Mouse (Mus musculus): ENCODE measurements at regions not wholly inside any gene's neighbourhood (a gene's known extent, or its start where the extent isn't known, plus 50 kb on each side); places are given as distances from the start of the nearest gene placed in this dataset.

DNA sequence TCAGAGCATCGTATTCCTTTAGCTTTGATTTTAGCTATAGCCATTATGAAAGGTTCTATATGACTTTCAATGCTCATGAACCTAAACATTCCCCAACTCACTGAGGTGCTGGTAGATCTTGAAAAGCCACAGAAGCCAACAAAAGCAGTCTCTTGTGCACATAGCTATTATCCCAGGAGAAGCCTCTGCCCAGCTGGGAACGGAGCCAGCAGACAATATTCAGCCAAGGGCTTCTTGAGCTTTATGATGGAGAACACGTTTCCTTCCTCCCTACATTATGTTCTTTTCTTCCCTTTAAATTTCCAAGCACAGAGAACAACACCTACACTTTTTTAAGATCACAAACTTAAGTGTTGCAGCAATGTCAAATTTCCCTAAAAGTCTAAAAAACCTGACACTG is 3321.1 kb upstream of the Gm7489 start:
- in situ Hi-C loops (cut with MboI; ENCODE audit: low sequenced_read_pairs in 2 of 2, unreplicated experiment in 2 of 2), result no loop called here
- no peak for DNase-seq (ENCODE audit: low read depth, low spot score)
- H3K36me3 ChIP-seq (ENCODE audit: control insufficient read depth, insufficient read depth, low read length, poor library complexity, severe bottlenecking), result no peaks in the 10 kb centered on the region
- no peak overlapping the region for H3K9ac ChIP-seq (ENCODE audit: insufficient read depth, low read depth, low read length, poor library complexity, severe bottlenecking)
- TF ChIP-seq ZNF384 (IDR thresholded peaks at IDR 0.05; ENCODE audit: low read depth, low read length) (no peak), HCFC1 (IDR thresholded peaks at IDR 0.05; ENCODE audit: borderline replicate concordance, insufficient read depth, low read length) (no peak), CHD2 (IDR thresholded peaks at IDR 0.05; ENCODE audit: low read depth, low read length) (no peak), MAFK (IDR thresholded peaks at IDR 0.05; ENCODE audit: insufficient read depth, low read depth, low read length) (no peak), ZC3H11A (IDR thresholded peaks at IDR 0.05; ENCODE audit: borderline replicate concordance, low read depth, low read length) (no peak)
- H3K4me3 ChIP-seq (ENCODE audit: insufficient read depth in 1 of 2, low read depth in 1 of 2, low read length in 2 of 2, poor library complexity in 1 of 2, severe bottlenecking in 1 of 2), result no peak overlapping the region
- no peaks in the 10 kb centered on the region for H3K4me1 ChIP-seq (ENCODE audit: control insufficient read depth in 2 of 2, insufficient read depth in 2 of 2, low read length in 2 of 2, poor library complexity in 1 of 2)
- no peak overlapping the region for H3K27ac ChIP-seq (ENCODE audit: insufficient read depth, low read depth, low read length, poor library complexity, severe bottlenecking)
- no peaks in the 10 kb centered on the region for H3K9me3 ChIP-seq (ENCODE audit: control insufficient read depth, insufficient read depth, low read depth, low read length)

DNA sequence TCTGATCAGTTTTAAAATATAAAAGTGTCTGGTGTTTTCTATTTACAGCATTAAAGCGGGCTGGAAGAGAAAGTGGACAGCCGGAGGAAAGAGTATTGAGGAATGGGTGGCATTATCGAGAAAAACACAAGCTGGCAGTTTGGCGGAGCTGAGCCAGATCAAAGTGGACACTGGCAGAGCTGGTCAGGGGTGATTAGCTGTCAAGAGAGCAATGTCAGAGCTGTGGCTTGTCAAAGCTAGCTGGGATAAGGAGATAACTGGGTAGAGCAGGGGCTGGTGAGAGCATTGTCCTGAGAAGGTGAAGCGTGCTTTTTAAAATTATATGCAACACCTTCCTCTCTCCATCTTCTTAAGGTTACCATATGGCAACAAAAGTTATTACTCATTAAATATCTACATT is 3303.9 kb upstream of the Gm7489 start:
- H3K9me3 ChIP-seq (ENCODE audit: control insufficient read depth, insufficient read depth, low read depth, low read length), result no peaks in the 10 kb centered on the region
- in situ Hi-C loops (cut with MboI; ENCODE audit: low sequenced_read_pairs in 2 of 2, unreplicated experiment in 2 of 2), result no loop called here
- no peak overlapping the region for H3K4me3 ChIP-seq (ENCODE audit: insufficient read depth in 1 of 2, low read depth in 1 of 2, low read length in 2 of 2, poor library complexity in 1 of 2, severe bottlenecking in 1 of 2)
- H3K36me3 ChIP-seq (ENCODE audit: control insufficient read depth, insufficient read depth, low read length, poor library complexity, severe bottlenecking), result no peaks in the 10 kb centered on the region
- no peak overlapping the region for H3K9ac ChIP-seq (ENCODE audit: insufficient read depth, low read depth, low read length, poor library complexity, severe bottlenecking)
- DNase-seq (ENCODE audit: low read depth, low spot score), result no peak
- no peak overlapping the region for H3K27ac ChIP-seq (ENCODE audit: insufficient read depth, low read depth, low read length, poor library complexity, severe bottlenecking)
- TF ChIP-seq HCFC1 (IDR thresholded peaks at IDR 0.05; ENCODE audit: borderline replicate concordance, insufficient read depth, low read length) (no peak), ZNF384 (IDR thresholded peaks at IDR 0.05; ENCODE audit: low read depth, low read length) (no peak), MAFK (IDR thresholded peaks at IDR 0.05; ENCODE audit: insufficient read depth, low read depth, low read length) (no peak), ZC3H11A (IDR thresholded peaks at IDR 0.05; ENCODE audit: borderline replicate concordance, low read depth, low read length) (no peak), CHD2 (IDR thresholded peaks at IDR 0.05; ENCODE audit: low read depth, low read length) (no peak)
- no peaks in the 10 kb centered on the region; a peak in 1 of 4 replicates for H3K4me1 ChIP-seq (ENCODE audit: control insufficient read depth in 2 of 2, insufficient read depth in 2 of 2, low read length in 2 of 2, poor library complexity in 1 of 2)

DNA sequence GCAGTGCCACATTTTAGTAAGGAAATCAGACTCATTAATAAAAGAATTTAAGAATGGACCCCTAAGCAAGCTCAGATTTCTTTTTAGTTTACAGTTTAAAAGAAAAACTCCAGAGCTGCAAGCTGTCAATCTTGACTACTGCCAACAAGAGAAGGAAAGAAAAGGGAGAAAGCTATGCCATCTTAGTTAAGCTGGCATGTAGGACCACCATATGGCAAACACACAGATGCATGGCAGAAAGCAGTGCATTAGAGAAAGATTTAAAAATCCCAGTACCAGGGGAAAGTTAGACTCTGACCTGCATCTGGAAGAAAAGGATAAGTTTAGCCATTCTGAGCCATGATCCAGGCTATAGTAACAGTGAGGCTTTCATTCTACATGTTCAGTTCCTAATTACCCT is 3300.8 kb upstream of the Gm7489 start:
- TF ChIP-seq MAFK (IDR thresholded peaks at IDR 0.05; ENCODE audit: insufficient read depth, low read depth, low read length) (no peak), ZNF384 (IDR thresholded peaks at IDR 0.05; ENCODE audit: low read depth, low read length) (no peak), CHD2 (IDR thresholded peaks at IDR 0.05; ENCODE audit: low read depth, low read length) (no peak), HCFC1 (IDR thresholded peaks at IDR 0.05; ENCODE audit: borderline replicate concordance, insufficient read depth, low read length) (no peak), ZC3H11A (IDR thresholded peaks at IDR 0.05; ENCODE audit: borderline replicate concordance, low read depth, low read length) (no peak)
- Histone ChIP-seq H3K4me3 (ENCODE audit: insufficient read depth in 1 of 2, low read depth in 1 of 2, low read length in 2 of 2, poor library complexity in 1 of 2, severe bottlenecking in 1 of 2) (no peak overlapping the region), H3K4me1 (ENCODE audit: control insufficient read depth in 2 of 2, insufficient read depth in 2 of 2, low read length in 2 of 2, poor library complexity in 1 of 2) (no peaks in the 10 kb centered on the region; a peak in 1 of 4 replicates), H3K36me3 (ENCODE audit: control insufficient read depth, insufficient read depth, low read length, poor library complexity, severe bottlenecking) (no peaks in the 10 kb centered on the region), H3K9ac (ENCODE audit: insufficient read depth, low read depth, low read length, poor library complexity, severe bottlenecking) (no peak overlapping the region), H3K9me3 (ENCODE audit: control insufficient read depth, insufficient read depth, low read depth, low read length) (no peaks in the 10 kb centered on the region), H3K27ac (ENCODE audit: insufficient read depth, low read depth, low read length, poor library complexity, severe bottlenecking) (no peak overlapping the region)
- no peak for DNase-seq (ENCODE audit: low read depth, low spot score)
- in situ Hi-C loops (cut with MboI; ENCODE audit: low sequenced_read_pairs in 2 of 2, unreplicated experiment in 2 of 2), result no loop called here

DNA sequence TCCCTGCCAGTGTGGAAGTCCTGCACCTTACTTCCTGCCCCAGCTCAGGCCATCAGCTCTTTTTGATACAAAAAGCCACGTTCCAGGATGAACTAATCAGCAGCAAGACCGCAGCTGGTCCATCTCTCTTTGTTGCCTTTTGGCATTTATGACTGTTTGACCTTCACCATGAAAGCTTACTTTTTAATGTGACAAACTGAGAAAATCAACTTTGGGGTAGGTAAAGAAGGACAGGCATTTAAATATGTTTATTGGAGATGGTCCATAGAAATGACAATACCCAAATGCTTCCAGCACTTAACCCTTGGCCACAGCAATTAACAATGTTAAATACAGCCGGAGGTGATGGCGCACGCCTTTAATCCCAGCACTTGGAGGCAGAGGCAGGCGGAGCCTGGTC is 3299.2 kb upstream of the Gm7489 start:
- Histone ChIP-seq H3K9me3 (ENCODE audit: control insufficient read depth, insufficient read depth, low read depth, low read length) (no peaks in the 10 kb centered on the region), H3K4me3 (ENCODE audit: insufficient read depth in 1 of 2, low read depth in 1 of 2, low read length in 2 of 2, poor library complexity in 1 of 2, severe bottlenecking in 1 of 2) (no peak overlapping the region), H3K4me1 (ENCODE audit: control insufficient read depth in 2 of 2, insufficient read depth in 2 of 2, low read length in 2 of 2, poor library complexity in 1 of 2) (no peaks in the 10 kb centered on the region; a peak in 1 of 4 replicates), H3K9ac (ENCODE audit: insufficient read depth, low read depth, low read length, poor library complexity, severe bottlenecking) (no peak overlapping the region), H3K36me3 (ENCODE audit: control insufficient read depth, insufficient read depth, low read length, poor library complexity, severe bottlenecking) (no peaks in the 10 kb centered on the region), H3K27ac (ENCODE audit: insufficient read depth, low read depth, low read length, poor library complexity, severe bottlenecking) (no peak overlapping the region)
- TF ChIP-seq ZNF384 (IDR thresholded peaks at IDR 0.05; ENCODE audit: low read depth, low read length) (0 out of 2 replicates have a peak, but pooled peaks have one; percentile 11), HCFC1 (IDR thresholded peaks at IDR 0.05; ENCODE audit: borderline replicate concordance, insufficient read depth, low read length) (no peak)
- peak; percentile 36 for DNase-seq (ENCODE audit: low read depth, low spot score)
- in situ Hi-C loops (cut with MboI; ENCODE audit: low sequenced_read_pairs in 2 of 2, unreplicated experiment in 2 of 2), result no loop called here
